Mouse (Mus musculus): ENCODE measurements at regions not wholly inside any gene's neighbourhood (a gene's known extent, or its start where the extent isn't known, plus 50 kb on each side); places are given as distances from the start of the nearest gene placed in this dataset.
"Not testable (repeated sequence)": the region's sequence is repeated elsewhere in the genome, so short reads cannot be mapped to it uniquely, and the experiment has no call there.

- no peak for DNase-seq
Measured at GRCm38 (mm10) chr10:3192291-3192690, 75.3 kb downstream of the H60c start.

- no peak for DNase-seq
Measured at GRCm38 (mm10) chr10:3188361-3188760, 79.2 kb downstream of the H60c start.

- DNase-seq: no peak
Measured at GRCm38 (mm10) chr10:3180103-3180502, 87.5 kb downstream of the H60c start.

- no peak for DNase-seq
Measured at GRCm38 (mm10) chr10:3173601-3174000, 94.0 kb downstream of the H60c start.

GRCm38 (mm10) chr10:3172927-3173326, 94.6 kb downstream of the H60c start:
- DNase-seq: not testable (repeated sequence)

- no peak for DNase-seq
Measured at GRCm38 (mm10) chr10:3172257-3172656, 95.3 kb downstream of the H60c start.

- no peak for DNase-seq
Measured at GRCm38 (mm10) chr10:3171366-3171765, 96.2 kb downstream of the H60c start.

- no peak for DNase-seq
Measured at GRCm38 (mm10) chr10:3155542-3155941, 112.0 kb downstream of the H60c start.

- no peak for DNase-seq
Measured at GRCm38 (mm10) chr10:3148171-3148570, 119.4 kb downstream of the H60c start.

- DNase-seq: no peak
Measured at GRCm38 (mm10) chr10:3139306-3139705, 128.3 kb downstream of the H60c start.

- peak; percentile 6 for DNase-seq
Measured at GRCm38 (mm10) chr10:3127491-3127890, 140.1 kb downstream of the H60c start.

- no peak for DNase-seq
Measured at GRCm38 (mm10) chr10:3117451-3118070, 150.0 kb downstream of the H60c start.

GRCm38 (mm10) chr10:3114421-3114820, 153.2 kb downstream of the H60c start:
- DNase-seq: not testable (repeated sequence)

GRCm38 (mm10) chr10:3107955-3108354, 159.6 kb downstream of the H60c start:
- DNase-seq: not testable (repeated sequence)
